Mouse (Mus musculus) c-Kit-positive CD71-positive TER-119-negative erythroid progenitor cells, embryonic 14.5 days (primary cell): Measurements from ENCODE around the gene Dbt.
"Not testable (repeated sequence)": the region's sequence is repeated elsewhere in the genome, so short reads cannot be mapped to it uniquely, and the experiment has no call there.

Experiments used
- DNase-seq: peaks from one replicate; pipeline ENCODE4 v3.0.0-alpha.2; 2013; ENCODE audit warnings: low read depth

Gene Dbt

DNA sequence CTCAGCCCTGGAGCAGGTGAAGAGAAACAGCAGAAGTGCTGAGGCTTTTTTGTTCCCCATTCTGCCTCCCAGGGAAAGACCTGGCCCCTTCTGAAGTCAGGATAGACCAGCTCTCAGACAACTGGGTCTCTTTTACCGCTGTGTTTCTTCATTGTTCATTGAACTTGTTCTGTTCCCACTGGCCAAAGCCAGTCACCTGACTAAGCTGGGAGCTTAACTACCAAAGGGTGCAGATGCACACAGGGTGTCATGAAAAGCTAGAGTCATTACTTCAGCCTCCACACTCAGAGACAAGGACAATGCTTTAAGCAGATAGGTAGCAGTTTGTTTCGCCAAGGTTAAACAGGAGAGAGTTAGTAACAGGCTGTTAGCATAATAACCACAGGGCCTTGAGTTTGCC is 29.2 kb downstream of the Dbt start:
- DNase-seq = no peak

- no peak for DNase-seq
Observed at GRCm38 (mm10) chr3:116542532-116542931, 29.7 kb downstream of the Dbt start.

GRCm38 (mm10) chr3:116547430-116547829 is 34.6 kb downstream of the Dbt start:
- no peak for DNase-seq

DNA sequence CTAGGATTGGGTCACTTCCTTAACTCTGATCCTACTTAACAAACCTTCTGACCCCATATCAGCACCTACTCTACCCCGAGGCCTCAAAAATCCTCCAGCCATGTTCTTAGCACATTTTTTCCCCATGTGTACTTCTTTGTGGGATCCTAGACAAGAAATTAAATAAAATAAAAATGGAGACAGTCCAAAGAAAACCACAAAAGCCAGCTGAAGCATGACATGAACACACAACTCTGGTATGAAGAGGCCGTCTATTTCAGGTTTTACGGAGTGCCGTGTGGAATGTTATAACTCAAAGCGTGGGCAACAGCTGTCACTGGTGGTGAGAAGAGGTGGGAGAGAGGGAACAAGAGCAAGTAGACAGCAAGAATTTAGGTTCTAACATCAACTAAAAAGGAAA is 38.5 kb downstream of the Dbt start:
- no peak for DNase-seq

DNA sequence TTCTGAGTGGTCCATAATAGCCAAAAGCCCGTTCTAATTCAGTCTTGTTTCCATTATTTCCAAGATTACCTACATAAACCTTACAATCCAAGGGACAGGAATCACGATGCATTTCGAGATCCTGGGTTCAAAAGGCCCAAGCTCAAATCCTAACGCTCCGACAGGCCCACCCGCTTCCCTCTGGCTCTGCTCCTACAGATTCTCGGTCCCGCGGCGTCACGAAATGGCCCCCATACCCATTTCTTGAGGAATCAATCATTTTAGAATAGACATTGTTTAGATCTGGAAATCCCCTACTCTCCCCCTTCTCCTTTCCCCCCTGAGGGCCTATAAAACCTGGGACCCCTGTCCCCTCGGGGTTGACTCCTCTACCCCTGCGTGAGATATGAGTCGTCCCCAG is 48.4 kb downstream of the Dbt start:
- DNase-seq = not testable (repeated sequence)

DNA sequence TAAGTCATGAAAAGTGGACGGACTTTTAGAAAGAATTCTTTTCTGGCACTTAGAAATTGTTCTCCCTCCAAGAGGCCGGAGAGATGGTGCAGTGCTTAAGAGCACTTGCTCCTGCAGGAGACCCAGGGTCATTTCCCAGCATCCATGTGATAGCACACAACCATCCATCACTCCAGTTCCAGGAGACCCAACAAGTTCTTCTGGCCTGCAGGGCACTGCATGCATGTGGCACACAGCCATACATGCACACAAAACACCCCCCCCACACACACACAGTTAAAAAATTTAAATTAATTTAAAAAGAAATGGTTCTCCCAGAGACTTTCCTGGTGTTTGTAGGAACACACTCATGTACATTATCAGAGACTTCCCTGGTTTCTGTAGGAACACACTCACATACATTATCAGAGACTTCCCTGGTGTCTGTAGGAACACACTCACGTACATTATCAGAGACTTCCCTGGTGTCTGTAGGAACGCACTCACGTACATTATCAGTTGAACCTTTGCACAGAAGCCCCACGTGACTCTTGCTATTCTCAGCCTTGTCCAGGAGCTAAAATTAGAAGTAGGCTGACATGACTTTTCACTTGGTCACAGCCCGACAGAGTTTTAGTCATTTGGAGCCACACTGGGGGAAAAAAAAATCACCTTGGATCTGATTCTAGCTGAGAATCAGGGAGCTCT is 49.7 kb downstream of the Dbt start, which contains the start of gene Lrrc39:
Lrrc39 (plus strand) TSS at position 566 of the 687 bp plus-strand sequence.
- DNase-seq = peak; percentile 77

DNA sequence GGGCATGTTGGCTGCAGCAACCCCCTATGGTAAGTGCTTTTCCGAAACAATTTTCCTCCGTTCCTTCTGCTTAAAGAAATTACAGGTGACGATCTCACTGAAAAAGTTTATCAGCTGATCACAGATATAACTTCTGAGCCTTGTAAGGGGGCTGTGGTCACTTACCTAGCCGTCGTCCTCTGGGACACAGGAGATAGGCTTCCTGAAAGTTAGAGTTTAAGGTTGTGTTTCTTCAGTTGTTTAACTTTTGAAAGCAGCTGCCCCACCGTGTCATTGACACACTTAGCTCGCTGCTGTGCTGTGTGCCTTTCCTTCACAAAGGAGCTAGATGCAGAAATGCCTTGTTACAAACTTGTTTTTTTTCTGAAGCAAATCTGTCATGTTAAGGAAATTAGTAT is 50.2 kb downstream of the Dbt start:
- no peak for DNase-seq

GRCm38 (mm10) chr3:116570628-116571027 is 57.8 kb downstream of the Dbt start:
- DNase-seq = no peak

DNA sequence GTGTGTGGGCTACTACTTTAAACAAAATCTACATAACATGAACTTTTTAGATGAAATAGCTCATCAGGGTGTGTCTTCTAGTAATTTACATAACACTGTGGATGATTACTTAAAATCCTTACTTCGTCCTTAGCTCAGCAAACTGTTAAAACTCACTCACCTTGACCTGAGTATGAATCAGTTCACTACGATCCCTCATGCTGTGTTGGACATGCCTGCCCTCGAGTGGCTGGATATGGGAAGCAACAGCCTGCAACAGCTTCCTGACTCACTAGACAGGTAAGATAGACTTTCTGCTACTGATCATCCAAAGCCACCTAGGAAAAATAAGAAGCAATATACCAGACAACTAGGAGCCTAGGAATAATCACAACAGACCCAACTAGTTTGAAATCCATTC is 64.4 kb downstream of the Dbt start:
- no peak for DNase-seq

- no peak for DNase-seq
Observed at GRCm38 (mm10) chr3:116582201-116582600, 69.3 kb downstream of the Dbt start.

GRCm38 (mm10) chr3:116594076-116594727 is 81.3 kb downstream of the Dbt start:
- DNase-seq = no peak

DNA sequence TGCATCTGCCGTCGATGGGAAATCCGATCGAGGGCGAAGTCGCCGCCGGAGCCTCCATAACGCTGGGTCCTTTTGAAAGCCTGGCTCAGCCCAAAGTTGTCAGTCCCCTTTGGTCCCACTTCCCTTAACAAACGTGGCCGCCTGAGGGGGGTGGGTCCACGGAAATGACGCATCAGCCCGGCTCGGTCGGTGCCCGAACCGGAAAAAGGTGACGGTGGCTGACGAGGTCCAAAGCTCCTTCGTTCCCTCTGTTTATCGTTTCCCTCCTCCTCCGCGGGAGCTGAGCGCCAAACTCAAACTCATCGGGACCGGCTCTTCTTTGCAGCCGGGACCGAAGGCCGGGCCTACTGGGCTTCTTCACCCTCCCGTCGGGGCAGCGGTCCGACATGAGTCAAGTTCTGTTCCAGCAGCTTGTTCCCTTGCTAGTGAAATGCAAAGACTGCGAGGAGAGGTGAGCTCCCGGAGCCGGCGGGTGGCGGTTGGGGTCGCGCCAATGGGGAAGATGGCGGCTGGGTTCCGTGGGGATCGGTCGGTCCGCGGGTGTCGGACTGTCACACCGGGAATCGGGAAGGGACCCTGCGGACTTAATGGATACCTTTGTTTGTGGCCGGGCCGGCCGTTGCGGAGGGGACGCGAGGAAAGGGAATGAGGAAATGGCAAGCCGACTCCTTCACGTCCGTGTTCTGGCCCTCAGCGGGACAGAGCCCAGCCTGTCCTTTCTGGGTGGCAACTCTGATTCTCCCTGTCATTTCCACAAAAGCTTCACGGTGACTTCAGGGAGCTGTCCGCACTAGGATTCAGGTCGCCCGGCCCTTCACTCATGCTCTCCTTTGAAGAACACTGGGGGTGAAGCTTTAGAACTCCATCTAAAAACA is 82.1 kb downstream of the Dbt start, which contains the start of gene Sass6:
Sass6 (plus strand) TSS at position 255 of the 875 bp plus-strand sequence.
- DNase-seq = peak; percentile 96

DNA sequence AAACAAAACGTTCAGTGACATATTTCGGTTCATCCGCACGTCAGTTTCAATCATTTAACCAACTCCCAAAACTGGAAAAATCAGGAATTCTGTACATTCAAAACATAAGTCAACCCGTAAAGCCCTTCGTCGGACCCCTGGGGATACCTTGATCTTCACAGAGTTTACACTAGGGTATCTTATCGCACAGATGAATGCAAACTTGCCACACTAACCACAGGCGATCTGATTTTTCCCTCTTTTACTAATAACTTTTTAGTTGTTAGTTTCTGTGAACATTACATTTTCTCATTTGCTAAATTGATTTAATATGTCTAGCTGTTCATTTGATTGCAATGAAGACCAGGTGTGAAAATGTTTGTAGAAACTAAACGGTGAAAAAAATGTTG is 82.7 kb downstream of the Dbt start:
- peak; percentile 15 for DNase-seq
